8 mouse cellular contexts compared by ENCODE assay signal in genomic region chr5:137305822-137306221, GRCm38 (mm10). TPM values are rescaled to one million over a fixed set of nuclear protein-coding genes. Genes with fewer than 3 reads are reported as not detected.
DNase-seq lines count a peak whose midpoint lies in the region; TF ChIP-seq lines count a peak whose summit lies in the region.

No protein-coding gene starts in this region.

- no peak for DNase-seq in layer of hippocampus, adult 2 months (ENCODE audit: low spot score in 2 of 2)
- no peak for DNase-seq in layer of hippocampus, adult 18-20 months (ENCODE audit: low spot score in 2 of 2)
- DNase-seq in brain, adult 2 months (ENCODE audit: low read depth, low spot score) = peak; percentile 64
- DNase-seq in induced T-regulatory cell, adult 2 months (ENCODE audit: low read depth) = peak; percentile 49
- no peak for DNase-seq in retina, embryonic 14.5 days (ENCODE audit: low spot score)
- no peak for DNase-seq in right cerebral cortex, adult 2 months (ENCODE audit: low spot score in 2 of 2)
- no peak for DNase-seq in gastrocnemius, adult 18-20 months (ENCODE audit: low spot score)

- TF ChIP-seq CTCF in layer of hippocampus, adult 2 months (conservative IDR thresholded peaks at IDR 0.05) = no peak

- TF ChIP-seq POLR2A in myocyte (IDR thresholded peaks at IDR 0.05; ENCODE audit: insufficient read length, low read depth) = no peak

- peaks cover 20% of the 10 kb centered on the region for H3K36me3 ChIP-seq in myocyte (ENCODE audit: control insufficient read depth, insufficient read depth)

- no peaks in the 10 kb centered on the region for H3K27me3 ChIP-seq in myocyte (ENCODE audit: control insufficient read depth, insufficient read depth, insufficient read length)

- peak overlapping the region; percentile 97; the same call in 1 of the 2 replicates for H3K27ac ChIP-seq in layer of hippocampus, adult 2 months

- H3ac ChIP-seq in myocyte (ENCODE audit: control insufficient read depth, insufficient read length) = no peak overlapping the region

- peak overlapping the region; percentile 97 for H3K4me3 ChIP-seq in layer of hippocampus, adult 2 months
- peak overlapping the region; percentile 78 for H3K4me3 ChIP-seq in myocyte

- peaks cover 59% of the 10 kb centered on the region for H3K79me2 ChIP-seq in myocyte (ENCODE audit: control insufficient read depth, insufficient read depth)

- H3K4me2 ChIP-seq in myocyte (ENCODE audit: low read depth) = peak overlapping the region; percentile 79

TF ChIP-seq in myocyte, 11 proteins besides CTCF, POLR2A, EP300 and RAD21:
- TF ChIP-seq MAX (IDR thresholded peaks at IDR 0.05; ENCODE audit: low read depth) (no peak), SRF (IDR thresholded peaks at IDR 0.05; ENCODE audit: control insufficient read depth, insufficient read length, low read depth) (no peak), TCF3 (IDR thresholded peaks at IDR 0.05; ENCODE audit: insufficient read length, low read depth) (no peak), TCF12 (IDR thresholded peaks at IDR 0.05; ENCODE audit: insufficient read depth, poor library complexity, severe bottlenecking) (no peak), MYOD1 (IDR thresholded peaks at IDR 0.05; ENCODE audit: control insufficient read depth in 1 of 3, insufficient read length in 2 of 3, low read depth in 2 of 3) (no peak), CEBPB (IDR thresholded peaks at IDR 0.05; ENCODE audit: insufficient read depth, poor library complexity, severe bottlenecking) (no peak)

RNA-seq across cellular contexts. Expression of gene Srrt, which starts 1.7 kb away (rescaled TPM):
- 100 to 1,000 TPM; 223 to 232 TPM for total RNA-seq in layer of hippocampus, adult 2 months (2021)
- total RNA-seq in layer of hippocampus, adult 18-20 months (2021) = 100 to 1,000 TPM; 202 to 234 TPM
- 59.0 TPM for polyA plus RNA-seq in myocyte (2012; fragmentation: generic; extraction: Trizol)
- 10 to 100 TPM; 29.6 to 40.8 TPM for total RNA-seq in gastrocnemius, adult 18-20 months (2021)

RNA-seq across cellular contexts. Expression of gene Trip6, which starts 8.4 kb away (rescaled TPM):
- 1 to 10 TPM; 4.8 to 7.3 TPM for total RNA-seq in layer of hippocampus, adult 2 months (2021)
- total RNA-seq in layer of hippocampus, adult 18-20 months (2021) = 1 to 10 TPM; 5.4 to 6.2 TPM
- polyA plus RNA-seq in myocyte (2012; fragmentation: generic; extraction: Trizol) = 46.2 TPM
- 1 to 10 TPM; 2.2 to 4.4 TPM for total RNA-seq in gastrocnemius, adult 18-20 months (2021)

RNA-seq across cellular contexts. Expression of gene Ufsp1, which starts 11.4 kb away (rescaled TPM):
- 10 to 100 TPM; 12.4 to 13.8 TPM for total RNA-seq in layer of hippocampus, adult 2 months (2021)
- total RNA-seq in layer of hippocampus, adult 18-20 months (2021) = 10 to 100 TPM; 10.9 to 11.7 TPM
- 9.0 TPM for polyA plus RNA-seq in myocyte (2012; fragmentation: generic; extraction: Trizol)
- 10 to 100 TPM; 19.1 to 20.8 TPM for total RNA-seq in gastrocnemius, adult 18-20 months (2021)

RNA-seq across cellular contexts. Expression of gene Ache, which starts 18.5 kb away (rescaled TPM):
- 10 to 100 TPM; 58.5 to 62.3 TPM for total RNA-seq in layer of hippocampus, adult 2 months (2021)
- total RNA-seq in layer of hippocampus, adult 18-20 months (2021) = 10 to 100 TPM; 55.3 to 56.2 TPM
- polyA plus RNA-seq in myocyte (2012; fragmentation: generic; extraction: Trizol) = 10.9 TPM
- 10 to 100 TPM; 25.0 to 27.7 TPM for total RNA-seq in gastrocnemius, adult 18-20 months (2021)

RNA-seq across cellular contexts. Expression of gene Slc12a9, which starts 27.6 kb away (rescaled TPM):
- total RNA-seq in layer of hippocampus, adult 2 months (2021) = 10 to 100 TPM; 27.9 to 28.4 TPM
- 10 to 100 TPM; 21.6 to 23.7 TPM for total RNA-seq in layer of hippocampus, adult 18-20 months (2021)
- polyA plus RNA-seq in myocyte (2012; fragmentation: generic; extraction: Trizol) = 7.9 TPM
- 1 to 10 TPM; 2.0 to 2.2 TPM for total RNA-seq in gastrocnemius, adult 18-20 months (2021)

Comparison
In these comparisons a context has a peak if more than half of its experiments do, and no peak if none do; other contexts are left out.
1. DNase-seq: peak in brain, adult 2 months (single experiment) and induced T-regulatory cell, adult 2 months (single experiment); none in layer of hippocampus, adult 2 months (0 of 2), layer of hippocampus, adult 18-20 months (0 of 2), retina, embryonic 14.5 days (single experiment), right cerebral cortex, adult 2 months (0 of 2) and gastrocnemius, adult 18-20 months (single experiment).
2. RNA of gene Srrt, which starts 1.7 kb away (total RNA-seq): 202 to 234 TPM in layer of hippocampus, adult 18-20 months and 223 to 232 TPM in layer of hippocampus, adult 2 months; 29.6 to 40.8 TPM in gastrocnemius, adult 18-20 months; every median in the first group is over 4 times any median in the second.